Mouse (Mus musculus) heart, postnatal 0 days (tissue): Measurements from ENCODE around the gene Ryr2. TPM values are rescaled to one million over a fixed set of nuclear protein-coding genes. Genes with fewer than 3 reads are reported as not detected.

Experiments
- ATAC-seq: fragments of 200-750 bp; cut with Nextera tagmentation; 2 replicates; pipeline ENCODE4 v1.8.0; 2017; ENCODE audit warnings: low read depth, moderate number of reproducible peaks, moderate library complexity; ENCODE audit not compliant: insufficient read depth
- DNase-seq: peaks from one replicate; pipeline ENCODE4 v3.0.0-alpha.2; 2016; ENCODE audit warnings: low spot score
- H3K27ac ChIP-seq: fragments of 300-500 bp; sonication (generic); 2 replicates; pipeline ENCODE4 v1.5.1; 2014; ENCODE audit warnings: low read depth, mild to moderate bottlenecking
- H3K27me3 ChIP-seq: fragments of 300-500 bp; sonication (generic); 2 replicates; pipeline ENCODE4 v1.6.1; 2014; ENCODE audit warnings: low read length, mixed read lengths; ENCODE audit not compliant: control insufficient read depth, insufficient read depth
- H3K36me3 ChIP-seq: fragments of 300-500 bp; sonication (generic); replicated peaks from 2 replicates; pipeline ENCODE4 v1.6.1; 2014; ENCODE audit warnings: low read length, mixed read lengths; ENCODE audit not compliant: control insufficient read depth, insufficient read depth
- H3K4me1 ChIP-seq: fragments of 300-500 bp; sonication (generic); 2 replicates; pipeline ENCODE4 v1.6.1; 2014; ENCODE audit warnings: antibody characterized with exemption; ENCODE audit not compliant: control insufficient read depth, insufficient read depth
- H3K4me2 ChIP-seq: fragments of 300-500 bp; sonication (generic); 2 replicates; pipeline ENCODE4 v1.6.1; 2014; ENCODE audit warnings: low read depth, mild to moderate bottlenecking, low read length, moderate library complexity
- H3K4me3 ChIP-seq: fragments of 300-500 bp; sonication (generic); 2 replicates; pipeline ENCODE4 v1.5.1; 2014; ENCODE audit warnings: low read depth, low read length
- H3K9ac ChIP-seq: fragments of 300-500 bp; sonication (generic); replicated peaks from 2 replicates; pipeline ENCODE4 v1.6.1; 2014; ENCODE audit warnings: low read depth, low read length, mixed read lengths
- H3K9me3 ChIP-seq: fragments of 300-500 bp; sonication (generic); replicated peaks from 2 replicates; pipeline ENCODE4 v1.6.1; 2016; ENCODE audit warnings: low read length; ENCODE audit not compliant: control insufficient read depth
- CTCF ChIP-seq: IDR thresholded peaks from 2 replicates; pipeline ENCODE4 v1.5.1; 2016; ENCODE audit warnings: antibody characterized with exemption, control low read depth, low read depth
- EP300 ChIP-seq: IDR thresholded peaks from 2 replicates; pipeline ENCODE4 v1.6.1; 2016; ENCODE audit warnings: antibody characterized with exemption, low read depth
- WGBS: fragments of 180-500 bp; shearing (Covaris S2); extraction: QIAGEN DNeasy Blood & Tissue Kit; methylation state at CpG from one replicate; pipeline ENCODE4 v1.1.7; 2014; 5-methylcytosine and 5-hydroxymethylcytosine counted together
- polyA plus RNA-seq: library from polyadenylated mRNA; unstranded; fragments of >200 nt; fragmentation: Nextera tagmentation; extraction: Ambion mirVana; gene quantifications from 2 replicates; pipeline ENCODE4 v1.2.1, GENCODE M21; 2015
- total RNA-seq: library from RNA; depleted of rRNA; stranded (reverse); fragments of >200 nt; gene quantifications from 2 replicates; pipeline ENCODE4 v1.2.3, GENCODE M21; 2014; ENCODE audit warnings: low replicate concordance; rRNA removed

Gene Ryr2
- total and polyA plus RNA-seq, 2 experiments from 2014 or later, result 61.4 to 396 TPM

DNA sequence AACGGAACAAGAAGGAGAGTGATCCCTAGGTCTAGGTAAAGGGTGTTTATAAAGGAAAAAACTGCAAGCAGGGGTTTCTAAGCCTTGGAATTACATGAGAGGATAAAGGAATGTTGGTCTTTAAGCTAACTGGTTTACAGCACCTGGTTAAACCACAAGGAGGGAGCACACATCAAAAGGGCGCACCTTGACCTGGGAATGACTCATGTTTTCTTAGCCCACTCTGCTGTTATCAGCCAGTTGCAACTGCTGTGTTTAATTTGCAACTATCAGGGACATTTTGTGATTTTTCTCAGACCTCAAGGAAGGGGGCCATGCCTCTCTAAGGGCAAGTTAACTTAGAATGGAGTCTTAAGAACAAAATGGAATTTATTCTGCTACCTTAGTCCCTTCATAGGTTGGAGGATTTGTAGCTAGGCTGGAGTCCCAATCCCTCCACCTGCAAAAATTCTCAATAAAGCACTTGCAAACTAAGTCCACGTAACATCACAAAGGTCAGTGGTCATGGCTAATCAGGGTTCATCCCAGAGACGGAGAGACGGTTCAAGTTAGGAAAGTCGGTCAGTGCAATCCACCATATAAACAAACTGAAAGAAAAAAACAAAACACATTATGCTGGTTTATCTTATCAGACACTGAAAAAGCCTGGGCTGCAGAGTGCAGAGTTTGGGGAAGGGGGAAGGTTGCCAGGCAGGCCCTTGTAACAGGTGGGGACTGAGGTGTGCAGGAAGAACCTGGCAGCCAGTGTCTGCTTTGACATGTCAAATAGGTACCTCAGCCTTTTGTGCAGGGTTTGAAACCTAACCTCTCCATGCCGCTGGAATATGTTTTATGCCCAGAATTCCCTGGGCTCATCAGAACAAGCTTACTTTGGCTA is 574.5 kb downstream of the Ryr2 start:
- WGBS, result 76% methylated on average over 7 of the region's 7 CpGs
- H3K9ac ChIP-seq, result no peak overlapping the region
- ATAC-seq, result no peak

DNA sequence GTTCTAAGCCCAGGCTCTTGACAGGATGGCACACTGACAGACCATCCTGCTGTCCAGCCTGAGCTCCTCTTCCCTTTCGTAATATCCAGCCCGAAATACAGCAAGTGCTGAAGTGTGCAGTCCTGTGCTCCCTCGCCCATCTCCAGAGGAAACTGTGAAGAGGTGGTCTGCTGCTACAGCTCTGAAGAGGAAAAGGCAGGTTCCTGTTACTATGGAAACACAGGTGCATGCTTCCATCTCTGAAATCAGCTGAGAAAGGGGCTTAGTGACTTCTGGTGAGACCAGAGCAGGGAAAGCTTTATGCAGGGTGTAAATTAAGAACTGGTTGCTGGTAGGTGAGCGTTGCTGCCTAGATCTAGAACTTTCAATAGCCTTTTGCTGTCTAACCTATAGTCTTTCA is 583.1 kb downstream of the Ryr2 start:
- WGBS, result 70% methylated on average over 4 of the region's 4 CpGs
- H3K9me3 ChIP-seq, result no peaks in the 10 kb centered on the region
- TF ChIP-seq EP300 (no peak), CTCF (no peak)
- H3K4me3 ChIP-seq, result no peak overlapping the region
- no peaks in the 10 kb centered on the region for H3K27me3 ChIP-seq
- ATAC-seq (no peak), DNase-seq (no peak)
- H3K27ac ChIP-seq, result no peak overlapping the region
- no peaks in the 10 kb centered on the region for H3K36me3 ChIP-seq
- no peak overlapping the region for H3K4me2 ChIP-seq
- H3K4me1 ChIP-seq, result no peaks in the 10 kb centered on the region
- no peak overlapping the region for H3K9ac ChIP-seq

More for the DNA sequence above, 574.5 kb downstream of the Ryr2 start:
- Histone ChIP-seq H3K27me3 (no peaks in the 10 kb centered on the region), H3K4me3 (no peak overlapping the region), H3K36me3 (no peaks in the 10 kb centered on the region), H3K4me1 (no peaks in the 10 kb centered on the region), H3K4me2 (no peak overlapping the region), H3K9me3 (no peaks in the 10 kb centered on the region), H3K27ac (no peak overlapping the region)
- no peak for DNase-seq
- TF ChIP-seq CTCF (no peak), EP300 (no peak)

DNA sequence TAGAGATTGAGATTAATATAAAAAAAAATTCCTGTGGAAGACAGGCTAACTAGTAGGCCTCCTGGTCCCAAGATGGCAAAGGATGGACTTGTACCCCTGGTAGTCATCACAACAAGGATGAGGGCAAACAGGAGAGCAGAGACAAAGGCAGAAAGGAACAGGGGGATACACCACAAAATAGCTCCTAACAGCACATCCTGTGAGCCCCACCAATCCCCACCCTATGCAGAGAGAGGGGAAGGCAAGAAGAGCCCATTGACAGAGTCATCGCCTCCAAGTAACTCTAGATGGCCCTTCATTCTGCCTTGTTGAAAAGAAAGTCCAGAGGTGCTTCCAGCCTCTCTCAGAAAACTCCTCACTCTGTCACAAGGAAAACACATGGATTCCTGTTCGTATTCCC is 586.0 kb downstream of the Ryr2 start:
- Histone ChIP-seq H3K9ac (no peak overlapping the region), H3K4me2 (no peak overlapping the region), H3K27ac (no peak overlapping the region), H3K4me1 (no peaks in the 10 kb centered on the region), H3K27me3 (no peaks in the 10 kb centered on the region), H3K9me3 (no peaks in the 10 kb centered on the region), H3K4me3 (no peak overlapping the region), H3K36me3 (no peaks in the 10 kb centered on the region)
- no peak for DNase-seq
- no peak for ATAC-seq
- WGBS, result 77% methylated on average over 2 of the region's 2 CpGs
- TF ChIP-seq CTCF (no peak), EP300 (no peak)

DNA sequence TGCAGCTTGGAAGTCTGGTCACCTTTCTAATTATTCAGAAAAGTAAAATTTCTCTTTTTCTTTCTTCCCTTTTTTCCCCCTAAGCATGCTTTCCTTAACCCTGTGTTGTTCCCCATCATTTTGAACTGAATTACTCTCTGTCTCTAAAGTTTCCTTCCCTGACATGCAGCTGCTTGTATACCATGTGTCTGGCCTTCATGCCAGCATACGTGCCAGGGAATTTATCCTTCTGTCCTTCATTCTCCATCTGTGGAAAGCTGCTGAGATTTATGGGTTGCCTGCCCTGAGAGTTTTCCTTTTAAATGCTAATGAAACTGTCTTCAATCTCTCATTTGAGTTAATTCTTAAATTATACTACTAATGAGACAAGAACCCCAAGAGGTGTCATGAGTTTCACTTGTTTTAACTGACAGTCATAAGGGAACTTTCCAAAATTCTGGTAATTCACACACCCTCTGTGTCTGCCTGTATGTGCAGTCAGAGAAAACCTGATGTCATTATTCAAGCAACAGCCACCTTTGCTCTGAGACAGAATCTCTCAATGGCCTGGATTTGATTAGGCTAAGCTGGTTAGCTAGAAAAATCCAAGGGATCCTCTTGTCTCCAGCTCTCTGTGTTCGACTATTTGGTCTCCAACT is 595.1 kb downstream of the Ryr2 start:
- no peak for TF ChIP-seq CTCF
- TF ChIP-seq EP300, result no peak
- no peak for ATAC-seq
- no peak overlapping the region for H3K4me2 ChIP-seq
- no peaks in the 10 kb centered on the region for H3K36me3 ChIP-seq
- no peak overlapping the region for H3K4me3 ChIP-seq
- 67% methylated on average over 2 of the region's 2 CpGs for WGBS
- no peak overlapping the region for H3K27ac ChIP-seq
- DNase-seq, result no peak
- H3K27me3 ChIP-seq, result no peaks in the 10 kb centered on the region
- no peaks in the 10 kb centered on the region for H3K9me3 ChIP-seq
- H3K9ac ChIP-seq, result no peak overlapping the region
- H3K4me1 ChIP-seq, result no peaks in the 10 kb centered on the region

Other genes with a start within 250 kb of the Ryr2 start
- gene Mtr, start 151.2 kb upstream of the Ryr2 start, total RNA-seq, result 10.1 and 25.3 TPM in 2 replicates
- 9.1 and 9.8 TPM in 2 replicates for gene Mtr, start 151.2 kb upstream of the Ryr2 start, polyA plus RNA-seq
- gene Actn2, start 233.8 kb upstream of the Ryr2 start, total RNA-seq, result 1,276 and 1,578 TPM in 2 replicates
- gene Actn2, start 233.8 kb upstream of the Ryr2 start, polyA plus RNA-seq, result 2,012 and 2,143 TPM in 2 replicates